Mouse (Mus musculus) G1E-ER4 (cell line): ENCODE results near the gene Zfhx3. TPM values are rescaled to one million over a fixed set of nuclear protein-coding genes. Genes with fewer than 3 reads are reported as not detected.

Source experiments
- GATA1 ChIP-seq: IDR thresholded peaks from one replicate; pipeline ENCODE4 v1.8.0; 2012; ENCODE audit warnings: low read length, inconsistent platforms
- polyA plus RNA-seq: library from polyadenylated mRNA; stranded (reverse); fragments of >175 nt; gene quantifications from 2 replicates; pipeline ENCODE4 v1.2.3, GENCODE M21; 2012

Gene Zfhx3
- polyA plus RNA-seq, 1 experiment, result not detected

- TF ChIP-seq GATA1, result no peak
These were observed 771.1 kb downstream of the Zfhx3 start for GRCm38 (mm10) chr8:108713346-108714142.

DNA sequence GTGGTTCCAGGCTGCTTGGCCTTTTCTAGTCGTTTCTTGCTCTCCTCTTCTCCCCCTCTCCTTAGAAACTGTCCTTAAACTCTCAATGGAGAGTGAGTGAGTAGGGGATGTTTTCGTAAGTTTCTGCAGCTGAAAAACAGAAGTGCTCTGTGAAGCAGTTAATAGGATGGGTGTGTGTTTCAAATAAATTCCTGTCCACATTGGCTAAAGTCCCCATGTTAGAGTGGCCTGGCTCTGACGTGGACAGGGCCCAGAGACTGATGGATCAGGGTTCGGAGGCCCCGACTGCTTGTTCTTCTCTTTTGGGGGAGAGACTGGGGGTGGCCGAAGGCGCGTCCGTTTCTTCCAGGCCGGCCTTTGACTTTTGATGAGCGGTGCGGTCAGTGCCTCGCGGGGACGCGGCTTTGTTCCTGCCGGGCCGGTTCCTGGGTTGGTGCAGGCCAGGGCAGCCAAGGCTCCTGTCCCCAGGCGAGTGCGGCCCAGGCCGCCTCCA lies 771.7 kb downstream of the Zfhx3 start:
- TF ChIP-seq GATA1, result no peak

DNA sequence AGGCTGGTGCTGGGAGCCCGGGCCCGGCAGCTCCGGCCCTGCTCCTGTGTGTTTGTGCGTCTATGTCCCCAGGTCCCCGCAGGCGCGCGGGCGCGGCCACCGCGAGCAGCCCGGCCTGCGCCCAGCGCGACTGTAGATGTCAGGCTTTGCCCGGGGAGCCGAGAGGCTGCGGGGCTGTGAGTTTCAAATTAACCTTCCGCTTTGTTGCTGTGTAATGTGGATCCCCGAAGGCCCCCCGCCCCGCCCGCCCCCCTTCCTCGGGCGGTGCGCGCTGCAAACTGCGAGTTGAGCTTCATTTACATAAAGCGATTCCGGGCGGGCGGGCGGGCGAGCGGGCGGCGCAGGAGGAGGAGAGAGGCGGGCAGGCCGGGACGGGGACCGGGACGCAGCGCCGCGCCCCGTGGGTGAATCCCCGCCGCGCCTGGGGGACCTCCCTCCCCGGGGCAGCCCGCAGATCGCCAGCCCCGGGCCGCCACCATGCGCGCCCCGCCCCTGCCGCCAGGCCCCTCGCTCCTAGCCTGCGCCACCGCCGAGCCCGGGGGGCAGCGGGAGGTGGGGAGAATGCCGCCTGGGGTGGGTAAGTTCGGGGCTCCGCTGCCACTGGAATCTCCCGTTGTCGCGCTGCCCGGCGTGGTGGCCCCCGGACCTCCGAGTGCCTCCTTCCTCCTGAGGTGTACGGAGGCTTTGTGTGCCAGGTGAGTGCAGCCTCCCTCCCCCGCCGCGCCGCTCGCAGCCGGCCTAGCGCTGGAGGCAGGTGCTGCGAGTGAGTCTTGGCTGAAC lies 772.4 kb downstream of the Zfhx3 start:
- TF ChIP-seq GATA1, result no peak

DNA sequence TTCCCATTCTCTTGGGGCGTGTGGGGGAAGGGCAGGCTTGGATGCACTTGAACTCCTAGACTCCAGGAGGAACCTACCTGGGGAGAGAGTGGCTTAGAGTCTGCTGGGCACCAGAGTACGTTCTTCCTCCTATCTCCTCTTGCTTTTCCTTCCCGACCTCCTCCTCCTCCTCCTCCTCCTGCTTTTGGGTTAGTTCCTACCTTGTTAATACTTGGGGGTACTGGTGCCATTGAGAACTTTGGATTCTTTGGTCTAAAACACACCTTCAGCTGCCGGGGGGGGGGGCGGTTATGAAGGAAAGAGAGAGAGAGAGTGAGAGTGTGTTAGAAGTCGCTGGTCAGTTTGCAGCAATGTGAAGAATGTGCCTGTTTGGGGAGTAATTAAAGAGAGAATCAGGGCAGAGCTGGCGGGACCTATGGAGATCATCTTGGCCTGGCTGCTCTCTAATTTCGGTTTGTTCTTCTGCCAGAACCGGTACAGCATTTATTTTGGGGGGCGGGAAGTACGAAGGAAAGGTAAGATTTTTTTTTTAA lies 773.0 kb downstream of the Zfhx3 start:
- no peak for TF ChIP-seq GATA1

DNA sequence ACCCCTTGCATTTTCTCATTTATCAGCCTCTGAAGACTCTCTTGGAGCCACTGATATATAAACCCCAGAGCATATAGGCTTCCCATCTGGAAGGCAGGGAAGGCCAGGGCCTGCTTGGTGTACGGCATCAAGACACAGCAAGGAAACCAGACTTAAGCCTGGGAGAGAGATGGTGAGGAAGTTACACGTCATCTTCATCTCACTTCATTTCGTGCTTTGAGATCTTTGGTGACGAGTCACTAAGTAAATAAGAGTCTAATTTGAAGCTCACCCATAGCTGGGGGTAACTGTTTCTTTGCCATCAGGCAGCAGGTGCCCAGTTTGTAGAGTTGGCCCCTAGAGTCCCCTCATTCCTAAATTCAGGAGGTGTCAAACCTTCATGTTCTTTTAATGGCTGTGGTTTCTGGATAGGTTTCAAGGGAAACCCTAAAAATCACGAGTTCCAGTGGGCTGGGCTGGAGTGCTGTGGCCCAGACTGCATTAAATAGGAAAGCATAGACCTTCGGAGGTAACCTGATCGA lies 773.9 kb downstream of the Zfhx3 start:
- no peak for TF ChIP-seq GATA1

- no peak for TF ChIP-seq GATA1
These were observed 775.1 kb downstream of the Zfhx3 start for GRCm38 (mm10) chr8:108717545-108717944.

DNA sequence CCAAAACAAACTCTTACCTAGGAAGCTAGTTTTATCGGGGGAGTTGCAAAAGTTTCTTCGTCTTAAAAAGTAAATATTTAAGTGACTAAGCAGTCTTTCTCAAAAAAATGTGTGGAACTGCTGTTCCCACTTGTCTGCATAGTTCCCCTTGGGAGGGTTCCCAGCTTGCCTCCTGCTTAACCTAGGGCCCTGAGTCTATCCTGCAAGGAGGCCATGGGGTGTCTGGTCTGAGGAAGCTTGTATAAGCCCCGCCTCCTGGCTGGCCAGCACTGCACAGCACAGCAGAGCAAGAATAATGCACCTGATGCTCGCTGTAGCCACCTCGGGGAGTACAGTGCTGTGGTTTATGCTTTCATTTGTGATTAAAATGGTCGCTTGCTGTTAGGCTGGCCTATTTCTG lies 775.6 kb downstream of the Zfhx3 start:
- no peak for TF ChIP-seq GATA1

DNA sequence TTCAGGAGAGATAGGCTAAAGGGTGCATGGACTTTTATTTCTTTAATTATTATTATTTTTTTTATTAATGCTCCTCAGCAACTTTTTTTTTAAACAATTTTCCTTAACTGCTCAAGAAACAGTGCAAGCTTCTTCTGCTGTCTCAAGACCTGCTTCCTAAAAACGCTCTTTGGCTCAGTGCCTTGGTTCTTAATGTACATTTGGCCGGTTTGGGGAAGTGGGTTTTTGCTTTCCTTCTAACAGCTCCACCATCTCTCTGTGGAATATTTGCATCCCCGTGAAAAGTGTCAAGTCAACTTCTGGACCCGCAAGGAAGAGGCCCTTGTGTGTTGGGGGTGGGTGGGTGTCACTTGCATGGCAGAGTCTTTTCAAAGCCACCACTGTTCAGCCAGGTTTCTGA lies 778.4 kb downstream of the Zfhx3 start:
- TF ChIP-seq GATA1, result no peak

DNA sequence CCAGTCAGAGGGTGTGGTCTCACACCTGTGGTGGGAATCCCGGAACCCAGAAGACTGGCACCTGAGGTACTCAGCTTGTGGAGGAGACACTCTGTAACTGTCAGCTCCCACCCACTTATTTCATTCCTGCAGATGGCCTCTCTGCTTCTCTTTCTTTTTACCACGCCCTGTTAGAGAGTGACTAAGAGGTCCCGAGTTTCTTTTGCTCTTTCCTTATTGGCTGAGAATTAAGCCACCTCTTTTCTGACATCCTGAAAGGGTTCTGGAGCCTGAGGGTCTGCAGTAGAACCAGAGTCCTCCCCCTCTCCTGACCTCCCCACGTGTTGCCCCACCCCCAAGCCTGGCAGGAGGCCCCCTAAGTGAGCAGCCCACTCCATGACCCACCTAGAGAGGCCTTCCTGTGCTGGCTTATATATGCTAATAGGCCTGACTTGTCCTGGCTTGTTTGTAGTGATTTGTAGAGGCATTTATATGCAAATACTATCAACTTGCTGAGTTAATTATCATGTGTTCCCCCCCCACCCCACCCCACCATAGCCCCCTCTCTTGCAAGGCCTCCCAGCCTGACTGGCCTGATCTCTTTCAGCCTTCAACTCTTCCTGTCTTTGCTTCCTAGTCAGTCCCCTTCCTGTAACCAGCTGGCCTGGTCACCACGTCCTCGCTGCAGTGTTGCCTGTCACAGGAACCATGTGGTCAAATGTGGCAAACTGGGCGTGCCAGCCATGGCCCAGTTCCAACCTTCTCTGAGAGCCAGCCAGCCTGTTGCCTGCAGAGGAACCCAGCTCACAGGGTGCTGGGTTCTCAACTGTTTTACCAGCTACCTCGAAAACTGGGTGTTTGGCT lies 780.4 kb downstream of the Zfhx3 start:
- no peak for TF ChIP-seq GATA1

- TF ChIP-seq GATA1, result no peak
These were observed 781.2 kb downstream of the Zfhx3 start for GRCm38 (mm10) chr8:108723636-108724035.

DNA sequence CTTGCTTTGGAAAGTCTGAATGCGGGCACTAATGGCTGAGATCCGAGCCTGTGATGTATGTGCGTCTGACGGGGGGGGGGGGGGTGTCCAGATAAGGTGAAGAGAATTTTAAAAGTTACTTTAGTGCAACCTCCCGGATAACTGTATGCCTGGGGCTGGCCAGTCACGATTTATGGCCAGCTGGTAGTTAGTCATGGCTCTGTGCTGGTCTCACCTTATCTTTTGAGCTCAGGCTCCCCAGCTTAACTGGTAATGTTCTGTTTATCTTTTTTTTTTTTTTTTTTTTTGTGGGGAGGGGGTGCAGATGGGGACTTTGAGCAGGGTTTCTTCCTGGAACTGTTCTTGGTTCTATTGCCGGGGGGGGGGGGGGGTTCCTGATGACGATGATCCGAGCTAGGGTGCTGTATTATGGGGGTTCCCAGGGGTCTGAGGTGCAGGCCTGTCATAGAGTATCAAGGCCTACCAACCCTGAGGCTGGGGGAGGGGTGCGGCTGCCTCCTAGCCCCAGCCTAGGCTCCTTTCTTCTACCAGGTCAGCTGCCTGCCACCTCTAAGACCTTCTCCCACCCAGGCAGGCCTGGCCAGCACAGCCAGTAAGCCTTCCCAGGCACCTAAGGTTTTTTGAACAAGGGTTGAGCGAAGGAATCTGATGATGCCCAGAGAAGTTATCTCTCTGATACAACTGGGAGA lies 782.5 kb downstream of the Zfhx3 start:
- TF ChIP-seq GATA1, result no peak

- no peak for TF ChIP-seq GATA1
These were observed 783.2 kb downstream of the Zfhx3 start for GRCm38 (mm10) chr8:108725631-108726030.

- no peak for TF ChIP-seq GATA1
These were observed 784.2 kb downstream of the Zfhx3 start for GRCm38 (mm10) chr8:108726541-108727241.

GRCm38 (mm10) chr8:108729169-108729568 lies 786.7 kb downstream of the Zfhx3 start:
- no peak for TF ChIP-seq GATA1
